Mouse (Mus musculus) erythroid progenitor cell, adult 5-6 weeks (primary cell): ENCODE results near the gene Tbpl2. TPM values are rescaled to one million over a fixed set of nuclear protein-coding genes. Genes with fewer than 3 reads are reported as not detected.

Source experiments
- ATAC-seq: replicated peaks from 2 replicates; pipeline ENCODE4 v1.8.0; 2016; ENCODE audit warnings: moderate number of reproducible peaks, mild to moderate bottlenecking, moderate TSS enrichment, inconsistent platforms; ENCODE audit not compliant: poor library complexity, low FRiP score, severe bottlenecking
- total RNA-seq, 2 experiments: library from RNA; stranded (forward) in 1 of 2; stranded (reverse) in 1 of 2; fragments of 150-400 nt in 1 of 2; fragments of 186-747, 209-891 nt in 1 of 2; gene quantifications; 2 replicates each; pipeline versions ENCODE4 v1.2.3 to v1.2.4; 2015 to 2017; ENCODE audit warnings: low replicate concordance in 2 of 2

Gene Tbpl2
- not detected in 2 replicates for total RNA-seq (2015; ENCODE audit: low replicate concordance)
- not detected in 2 replicates for total RNA-seq (2017; ENCODE audit: low replicate concordance)

DNA sequence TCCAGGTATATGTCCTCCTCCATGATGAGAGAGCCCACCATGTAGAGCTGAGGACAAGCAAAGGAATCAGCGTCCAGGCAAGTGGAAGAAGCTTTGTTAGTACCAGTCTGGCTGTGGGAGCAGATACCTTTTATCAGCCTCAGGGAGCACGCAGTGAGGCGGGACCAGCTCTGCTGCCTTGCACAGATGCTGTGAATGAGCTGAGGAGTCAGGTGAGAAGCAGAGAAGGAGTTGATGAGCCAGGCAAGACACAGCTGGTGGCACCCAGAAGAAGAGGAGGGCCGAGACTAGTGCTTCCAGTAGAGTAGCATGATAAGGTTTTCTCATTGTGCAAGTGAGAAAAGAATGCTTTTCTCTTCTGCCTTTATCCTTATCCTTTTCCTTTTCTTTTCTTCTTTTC lies at the start of gene Tbpl2:
Gene Tbpl2 (minus strand): TSS at position 101 of the 400 bp plus-strand sequence.
- ATAC-seq: no peak

DNA sequence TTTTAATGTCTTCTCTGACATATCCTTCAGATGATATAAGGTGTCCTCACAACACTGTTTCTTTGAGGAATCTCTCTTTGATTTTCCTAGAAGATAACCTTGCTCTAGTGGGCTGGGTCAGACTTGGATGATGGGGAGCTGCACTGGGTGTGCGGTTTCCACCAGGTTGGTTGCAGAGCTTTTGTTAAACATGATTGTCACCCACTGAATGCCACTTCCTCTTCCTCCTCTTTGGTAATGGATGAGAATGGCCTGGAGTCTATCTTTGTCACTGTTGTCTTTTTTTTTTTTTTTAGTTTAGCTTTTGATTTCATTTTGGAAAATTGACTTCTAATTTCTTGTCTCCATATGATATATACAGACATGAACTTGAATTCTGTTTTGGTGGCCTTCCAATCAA lies 38.0 kb upstream of the Tbpl2 start:
- no peak for ATAC-seq

DNA sequence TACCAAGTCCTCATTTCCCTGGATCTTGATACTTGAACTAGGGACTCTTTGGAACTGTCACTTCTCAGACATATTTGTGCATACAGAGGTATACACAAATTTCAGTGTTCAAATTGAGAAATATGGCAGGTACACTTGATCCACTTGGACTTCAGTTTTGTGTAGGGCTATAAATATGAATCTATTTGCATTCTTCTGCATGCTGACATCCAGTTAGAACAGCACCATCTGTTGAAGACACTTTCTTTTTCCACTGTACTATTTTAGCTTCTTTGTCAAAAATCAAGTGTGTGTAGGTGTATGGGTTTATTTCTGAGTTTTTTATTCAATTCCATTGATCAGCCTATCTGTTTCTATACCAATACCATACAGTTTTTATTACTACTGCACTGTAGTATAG lies 12.7 kb upstream of the Tbpl2 start:
- no peak for ATAC-seq

DNA sequence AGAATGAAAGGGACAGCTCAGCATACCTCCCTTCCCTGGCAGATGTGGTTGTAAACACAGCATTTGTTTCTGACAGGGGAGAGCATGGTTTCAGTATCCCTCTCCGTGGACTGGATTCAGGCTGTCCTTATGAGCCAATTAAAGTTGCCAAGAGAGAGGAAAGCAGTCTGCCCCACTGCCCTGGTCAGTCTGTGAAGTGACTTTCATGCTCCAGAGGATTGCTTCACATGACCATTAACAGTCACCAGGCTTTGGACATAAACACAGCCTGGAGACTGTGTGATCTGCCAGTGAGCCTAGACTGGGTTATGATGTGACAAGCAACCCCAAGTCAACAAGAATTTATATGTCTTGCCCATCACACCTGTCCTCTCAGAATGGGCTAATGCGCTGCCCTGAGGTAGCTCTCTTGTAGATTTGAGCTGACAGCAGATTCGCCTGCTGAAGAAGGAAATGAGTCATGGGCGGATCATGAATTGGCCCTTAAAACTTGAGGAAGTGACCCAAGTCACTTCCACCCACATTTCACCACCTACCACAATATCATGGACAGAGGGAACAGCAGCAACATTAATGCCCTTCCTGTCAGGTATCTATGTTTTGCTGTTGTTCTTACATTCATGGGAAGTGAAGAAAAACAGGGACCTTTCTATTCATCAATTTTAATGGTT lies 7.4 kb upstream of the Tbpl2 start:
- no peak for ATAC-seq

DNA sequence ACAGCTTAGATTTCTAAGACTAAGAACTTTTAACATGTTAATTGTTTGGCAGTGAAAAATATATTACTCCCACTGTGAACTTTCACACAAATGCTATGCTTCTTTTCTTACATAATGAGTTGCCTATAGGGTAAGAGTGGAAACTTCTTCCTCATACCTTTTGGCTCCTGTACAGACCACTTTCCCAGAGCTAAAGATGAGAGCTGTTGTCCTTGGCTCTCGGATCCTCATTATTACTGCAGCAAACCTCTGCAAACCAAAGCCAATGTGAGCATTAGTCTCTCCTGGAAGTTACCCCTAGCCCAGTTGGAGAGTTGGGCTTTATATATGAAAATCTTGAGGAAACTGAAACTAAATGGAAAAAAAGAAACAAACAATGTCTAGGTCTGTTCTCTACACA lies 5.5 kb downstream of the Tbpl2 start:
- no peak for ATAC-seq

DNA sequence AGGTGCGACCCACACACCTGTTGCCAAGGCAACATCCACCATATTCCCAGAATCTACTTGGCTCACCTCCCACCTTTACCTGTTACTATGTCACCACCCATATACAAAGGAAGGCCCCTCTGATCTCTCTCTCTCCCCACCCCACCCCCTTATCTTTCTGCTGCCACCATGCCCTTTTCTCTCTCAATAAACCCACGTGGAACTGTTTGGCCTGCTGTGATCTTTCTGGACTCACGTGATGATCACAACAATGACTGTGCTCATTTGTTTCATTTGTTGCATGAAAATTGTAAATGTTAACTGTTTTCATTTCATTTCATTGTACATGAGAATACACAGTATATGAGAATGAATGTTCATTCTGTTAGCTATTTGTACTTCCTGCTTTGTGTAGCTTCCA lies 45.9 kb downstream of the Tbpl2 start:
- ATAC-seq: no peak

DNA sequence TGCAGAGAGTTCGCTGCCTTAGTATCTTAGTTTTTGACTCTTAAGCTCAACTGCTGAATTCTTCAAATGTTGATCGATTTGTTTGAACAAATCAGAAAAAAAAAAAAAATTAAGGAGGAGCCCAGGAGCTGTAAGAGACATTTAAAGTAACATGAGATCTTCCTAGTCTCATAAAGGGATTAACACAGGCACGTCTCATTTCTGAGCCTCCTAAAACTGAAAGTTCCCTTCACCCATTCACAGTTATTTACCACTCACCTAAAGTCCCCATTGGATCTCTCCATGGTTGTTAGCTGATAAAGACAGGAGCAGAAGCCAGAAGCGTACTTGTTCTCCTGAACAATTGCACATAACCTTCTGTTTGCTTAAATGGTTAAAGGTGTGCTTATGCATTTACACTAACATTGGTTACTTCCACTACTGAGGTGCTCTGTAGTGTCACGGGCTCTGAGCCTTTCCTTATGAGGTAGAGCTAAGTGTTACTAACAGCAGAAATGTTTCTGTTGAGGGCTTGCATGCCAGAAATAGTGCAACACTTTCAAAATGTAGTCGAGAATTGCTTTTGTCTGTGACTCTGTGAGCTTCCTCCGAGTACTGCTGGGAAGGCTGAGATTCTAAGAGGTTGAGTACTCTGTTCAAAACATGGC lies 46.9 kb downstream of the Tbpl2 start, which contains the start of gene Hnmt:
Gene Hnmt (minus strand): TSS at position 51 of the 647 bp plus-strand sequence.
- ATAC-seq: no peak

DNA sequence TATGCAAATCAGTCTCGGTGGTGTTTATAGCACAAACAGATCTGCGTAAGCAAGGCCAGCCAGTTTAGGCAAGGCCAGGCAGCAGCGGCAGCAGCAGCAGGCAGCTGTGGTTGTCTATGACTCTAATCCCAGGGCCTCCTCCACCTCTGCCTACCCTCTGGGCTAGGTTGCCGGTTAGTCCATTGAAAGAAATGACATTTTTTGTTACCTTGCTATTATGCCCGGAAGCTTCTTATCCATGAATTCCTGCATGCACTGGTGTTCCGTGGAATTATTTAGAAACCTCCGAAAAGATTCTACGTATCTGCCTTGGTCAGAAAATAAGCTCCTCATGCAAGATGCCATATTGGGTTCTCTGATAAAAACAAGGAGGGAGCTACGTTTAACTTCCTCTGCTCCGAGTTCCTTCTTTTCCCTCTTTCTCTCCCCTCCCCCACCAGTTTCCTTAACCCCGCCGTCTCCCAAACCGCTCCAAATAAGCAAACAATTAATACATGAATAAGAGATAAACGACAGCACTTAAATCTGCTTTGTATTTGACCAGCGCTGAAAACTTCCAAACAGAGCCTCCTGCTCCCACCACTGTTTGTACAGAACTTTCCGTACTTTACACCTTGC lies 47.8 kb downstream of the Tbpl2 start:
- ATAC-seq: no peak

DNA sequence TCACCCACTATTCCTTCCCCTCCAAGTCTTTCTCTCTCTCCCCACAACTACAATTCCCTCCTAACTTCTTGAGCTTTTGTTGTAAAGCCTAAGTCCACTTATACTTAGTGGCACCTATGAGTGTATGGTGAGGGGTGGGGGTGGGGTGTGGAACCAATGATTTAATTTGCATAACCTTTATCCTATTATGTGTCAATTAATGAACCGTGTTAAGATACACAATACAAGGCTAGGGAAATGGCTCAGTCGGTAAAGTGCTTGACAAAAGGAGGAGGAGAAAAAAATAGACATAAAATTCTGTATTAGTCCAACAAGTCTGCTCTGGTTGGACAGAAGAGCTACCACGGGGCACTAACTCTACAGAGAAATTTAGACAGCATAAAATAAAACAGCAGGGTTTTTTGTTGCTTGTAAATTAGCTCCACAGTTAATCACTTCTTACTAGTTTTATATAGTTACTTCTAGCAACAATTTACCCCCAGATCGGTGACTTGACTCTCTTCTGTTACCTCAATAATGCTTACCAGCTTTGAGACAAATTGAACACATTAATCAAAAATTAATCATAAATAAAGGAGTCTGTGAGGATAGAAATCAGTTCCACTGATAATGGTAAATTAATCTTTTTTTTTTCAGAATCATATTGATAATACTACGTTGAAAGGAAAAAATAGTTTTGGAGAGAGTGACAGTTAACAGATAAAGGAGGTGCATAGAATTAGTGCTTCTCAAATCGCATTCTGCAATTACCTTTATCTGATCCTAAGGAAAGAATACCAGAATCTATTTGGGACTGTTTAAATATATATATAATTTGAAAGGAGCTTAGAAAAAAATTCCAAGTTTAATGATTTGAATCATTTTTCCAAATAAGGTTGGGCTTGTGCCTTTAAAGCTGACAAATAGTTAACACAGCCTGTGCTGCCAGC lies 48.6 kb downstream of the Tbpl2 start:
- ATAC-seq: no peak

DNA sequence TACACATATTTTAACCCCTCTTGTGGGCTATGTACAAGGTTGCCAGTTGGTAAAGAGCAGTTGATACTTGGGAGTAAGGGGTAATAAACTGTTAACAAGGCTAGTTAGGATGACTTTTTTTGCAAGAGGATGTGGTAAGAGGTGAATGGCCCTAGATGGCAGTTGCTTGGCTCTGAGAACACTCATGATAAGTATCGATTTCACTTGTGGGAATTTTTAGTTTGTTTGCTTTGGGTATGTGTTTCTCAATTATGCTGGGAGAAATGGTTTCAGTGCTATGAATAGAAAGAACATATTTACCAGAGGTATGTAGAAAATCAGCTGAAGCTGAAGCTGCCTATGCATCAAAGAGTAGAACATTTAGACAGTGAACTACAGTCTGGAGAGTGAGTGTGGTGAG lies 53.5 kb downstream of the Tbpl2 start:
- ATAC-seq: no peak

DNA sequence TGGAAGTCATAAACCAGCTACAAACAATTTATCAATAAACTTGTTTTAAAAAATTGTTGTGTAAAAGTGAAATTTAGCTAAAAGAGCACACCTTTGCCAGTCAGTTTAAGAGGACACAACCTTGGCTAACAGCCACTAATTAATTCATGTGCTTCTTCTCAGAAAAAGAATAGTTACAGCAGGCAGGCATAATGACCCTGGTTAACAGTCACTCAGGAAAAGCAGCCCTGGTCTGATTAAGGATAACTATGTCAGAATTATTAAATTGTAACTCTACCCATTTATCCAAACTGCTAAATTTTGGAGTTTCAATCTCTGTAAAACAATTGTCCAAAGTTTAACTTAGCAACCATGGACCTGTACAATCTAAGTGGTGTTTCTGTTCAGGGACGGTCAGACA lies 55.9 kb downstream of the Tbpl2 start:
- no peak for ATAC-seq

Other genes with a start within 250 kb of the Tbpl2 start
- 4.6 and 7.6 TPM in 2 replicates for gene Hnmt, start 47.2 kb downstream of the Tbpl2 start, total RNA-seq (2015; ENCODE audit: low replicate concordance)
- 2.1 and 3.3 TPM in 2 replicates for gene Hnmt, start 47.2 kb downstream of the Tbpl2 start, total RNA-seq (2017; ENCODE audit: low replicate concordance)
- not detected in 2 replicates for gene Il1f8, start 56.6 kb upstream of the Tbpl2 start, total RNA-seq (2015; ENCODE audit: low replicate concordance)
- not detected in 2 replicates for gene Il1f8, start 56.6 kb upstream of the Tbpl2 start, total RNA-seq (2017; ENCODE audit: low replicate concordance)
- gene Il1f9, start 89.9 kb upstream of the Tbpl2 start, total RNA-seq (2015; ENCODE audit: low replicate concordance): 4.2 and 9.4 TPM in 2 replicates
- 3.0 and 3.1 TPM in 2 replicates for gene Il1f9, start 89.9 kb upstream of the Tbpl2 start, total RNA-seq (2017; ENCODE audit: low replicate concordance)
- gene Il1f6, start 118.8 kb upstream of the Tbpl2 start, total RNA-seq (2015; ENCODE audit: low replicate concordance): not detected in 2 replicates
- not detected in 2 replicates for gene Il1f6, start 118.8 kb upstream of the Tbpl2 start, total RNA-seq (2017; ENCODE audit: low replicate concordance)
- not detected in 2 replicates for gene Il1f5, start 180.4 kb upstream of the Tbpl2 start, total RNA-seq (2015; ENCODE audit: low replicate concordance)
- gene Il1f5, start 180.4 kb upstream of the Tbpl2 start, total RNA-seq (2017; ENCODE audit: low replicate concordance): not detected in 2 replicates
- not detected in 2 replicates for gene Il1f10, start 194.6 kb upstream of the Tbpl2 start, total RNA-seq (2015; ENCODE audit: low replicate concordance)
- not detected in 2 replicates for gene Il1f10, start 194.6 kb upstream of the Tbpl2 start, total RNA-seq (2017; ENCODE audit: low replicate concordance)
- 2.5 and 8.3 TPM in 2 replicates for gene Il1rn, start 240.3 kb upstream of the Tbpl2 start, total RNA-seq (2015; ENCODE audit: low replicate concordance)
- gene Il1rn, start 240.3 kb upstream of the Tbpl2 start, total RNA-seq (2017; ENCODE audit: low replicate concordance): 0.76 and 1.9 TPM in 2 replicates